Mouse (Mus musculus) midbrain, embryonic 14.5 days (tissue): Measurements from ENCODE around the gene Rnaseh2a. TPM values are rescaled to one million over a fixed set of nuclear protein-coding genes. Genes with fewer than 3 reads are reported as not detected.
A peak's percentile ranks its signal among the peaks of the same experiment; 100 is the strongest.

Source experiments
- ATAC-seq: fragments of 200-750 bp; cut with Nextera tagmentation; 2 replicates; pipeline ENCODE4 v1.8.0; 2017; ENCODE audit warnings: moderate number of reproducible peaks, moderate library complexity; ENCODE audit not compliant: low FRiP score, low TSS enrichment
- DNase-seq: peaks from one replicate; pipeline ENCODE4 v3.0.0-alpha.2; 2015
- H3K27ac ChIP-seq: fragments of 300-500 bp; sonication (generic); replicated peaks from 2 replicates; pipeline ENCODE4 v1.5.1; 2014; ENCODE audit warnings: mild to moderate bottlenecking, low read depth, low read length, moderate library complexity
- H3K27me3 ChIP-seq: fragments of 300-500 bp; sonication (generic); 2 replicates; pipeline ENCODE4 v1.6.1; 2014; ENCODE audit warnings: low read length, control low read depth, mixed read lengths; ENCODE audit not compliant: control insufficient read depth, insufficient read depth
- H3K36me3 ChIP-seq: fragments of 300-500 bp; sonication (generic); 2 replicates; pipeline ENCODE4 v1.6.1; 2014; ENCODE audit warnings: low read length, control low read depth; ENCODE audit not compliant: control insufficient read depth, insufficient read depth
- H3K4me1 ChIP-seq: fragments of 300-500 bp; sonication (generic); 2 replicates; pipeline ENCODE4 v1.6.1; 2014; ENCODE audit warnings: mild to moderate bottlenecking, antibody characterized with exemption, low read length, control low read depth; ENCODE audit not compliant: control insufficient read depth, insufficient read depth
- H3K4me2 ChIP-seq: fragments of 300-500 bp; sonication (generic); 2 replicates; pipeline ENCODE4 v1.6.1; 2014; ENCODE audit warnings: mild to moderate bottlenecking, low read length, moderate library complexity
- H3K4me3 ChIP-seq: fragments of 300-500 bp; sonication (generic); replicated peaks from 2 replicates; pipeline ENCODE4 v1.5.1; 2014; ENCODE audit warnings: low read depth, low read length
- H3K9ac ChIP-seq: fragments of 300-500 bp; sonication (generic); replicated peaks from 2 replicates; pipeline ENCODE4 v1.6.1; 2014; ENCODE audit warnings: mild to moderate bottlenecking, low read length, moderate library complexity
- H3K9me3 ChIP-seq: fragments of 300-500 bp; sonication (generic); 2 replicates; pipeline ENCODE4 v1.6.1; 2016; ENCODE audit warnings: low read length, control low read depth, mixed read lengths; ENCODE audit not compliant: control insufficient read depth
- WGBS: fragments of 180-500 bp; shearing (Covaris S2); extraction: QIAGEN DNeasy Blood & Tissue Kit; methylation state at CpG from one replicate; pipeline ENCODE4 v1.1.7; 2014; 5-methylcytosine and 5-hydroxymethylcytosine counted together
- polyA plus RNA-seq: library from polyadenylated mRNA; unstranded; fragments of >200 nt; fragmentation: Nextera tagmentation; extraction: Ambion mirVana; gene quantifications from 2 replicates; pipeline ENCODE4 v1.2.1, GENCODE M21; 2014

Gene Rnaseh2a
- polyA plus RNA-seq, 1 experiment from 2014 or later = 51.7 TPM

DNA sequence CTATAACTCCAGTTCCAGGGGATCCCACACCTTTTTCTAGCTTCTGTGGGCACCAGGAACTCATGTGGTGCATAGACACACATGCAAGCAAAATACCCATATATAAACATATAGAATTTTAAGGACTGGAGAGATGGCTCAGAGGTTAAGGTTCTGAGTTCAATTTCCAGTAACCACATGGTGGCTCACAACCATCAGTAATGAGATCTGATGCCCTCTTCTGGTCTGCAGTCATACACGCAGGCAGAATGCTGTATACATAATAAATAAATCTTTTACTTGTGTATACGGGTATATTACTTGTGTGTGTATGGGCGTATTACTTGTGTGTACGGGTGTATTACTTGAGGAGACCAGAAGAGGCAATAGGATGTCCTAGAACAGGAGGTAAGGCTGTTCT is 5.6 kb downstream of the Rnaseh2a start:
- H3K9ac ChIP-seq = no peak overlapping the region
- no peak for ATAC-seq
- H3K36me3 ChIP-seq = peaks cover 12% of the 10 kb centered on the region; the same call in 1 of the 2 replicates
- no peak overlapping the region for H3K4me3 ChIP-seq
- DNase-seq = no peak
- H3K27me3 ChIP-seq = no peaks in the 10 kb centered on the region
- no peak overlapping the region for H3K4me2 ChIP-seq
- H3K9me3 ChIP-seq = no peaks in the 10 kb centered on the region
- no peak overlapping the region for H3K27ac ChIP-seq
- WGBS = 88% methylated on average over 4 of the region's 4 CpGs
- peaks cover 16% of the 10 kb centered on the region for H3K4me1 ChIP-seq

GRCm38 (mm10) chr8:84959811-84960210 is 9.8 kb downstream of the Rnaseh2a start:
- H3K9me3 ChIP-seq = no peaks in the 10 kb centered on the region
- DNase-seq (no peak), ATAC-seq (no peak)
- no peak overlapping the region for H3K9ac ChIP-seq
- H3K4me1 ChIP-seq = peaks cover under 1% of the 10 kb centered on the region; the same call in 1 of the 2 replicates
- H3K4me2 ChIP-seq = no peak overlapping the region
- no peak overlapping the region for H3K4me3 ChIP-seq
- peaks cover 19% of the 10 kb centered on the region; the same call in 1 of the 2 replicates for H3K36me3 ChIP-seq
- WGBS = 90% methylated on average over 7 of the region's 7 CpGs
- H3K27ac ChIP-seq = no peak overlapping the region
- H3K27me3 ChIP-seq = no peaks in the 10 kb centered on the region

DNA sequence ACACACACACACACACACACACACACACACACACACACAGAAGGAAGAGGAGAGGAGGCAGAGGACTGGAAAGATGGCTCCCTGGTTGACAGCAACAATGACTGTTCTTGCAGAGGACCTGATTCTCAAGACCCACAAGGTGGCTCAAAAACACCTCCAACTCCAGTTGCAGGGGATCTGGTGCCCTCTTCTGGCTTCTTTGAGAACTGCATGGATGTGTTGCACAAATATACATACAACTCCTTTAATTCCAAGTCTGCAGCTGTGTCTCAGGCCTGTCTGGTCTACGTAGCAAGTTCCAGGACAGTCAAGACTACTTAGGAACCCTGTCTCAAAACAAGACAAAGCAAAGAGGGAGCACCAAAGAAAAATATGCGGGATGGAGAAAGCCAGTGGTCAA is 12.8 kb downstream of the Rnaseh2a start:
- H3K9ac ChIP-seq = no peak overlapping the region
- ATAC-seq = no peak
- WGBS = 51% methylated on average over 2 of the region's 2 CpGs

GRCm38 (mm10) chr8:84952612-84953255 is 16.8 kb downstream of the Rnaseh2a start:
- no peaks in the 10 kb centered on the region for H3K9me3 ChIP-seq
- ATAC-seq = no peak
- H3K4me1 ChIP-seq = no peaks in the 10 kb centered on the region
- H3K27me3 ChIP-seq = peaks cover 15% of the 10 kb centered on the region
- no peak overlapping the region for H3K4me3 ChIP-seq
- DNase-seq = no peak
- WGBS = 10% methylated on average over 18 of the region's 18 CpGs
- H3K4me2 ChIP-seq = no peak overlapping the region
- 0 out of 2 replicates have a peak, but pooled peaks cover under 1% of the 10 kb centered on the region for H3K36me3 ChIP-seq
- H3K27ac ChIP-seq = no peak overlapping the region
- H3K9ac ChIP-seq = no peak overlapping the region

More for the DNA sequence above, 12.8 kb downstream of the Rnaseh2a start:
- no peaks in the 10 kb centered on the region for H3K9me3 ChIP-seq
- no peak overlapping the region for H3K4me2 ChIP-seq
- H3K4me1 ChIP-seq = no peaks in the 10 kb centered on the region
- H3K27me3 ChIP-seq = no peaks in the 10 kb centered on the region
- H3K27ac ChIP-seq = no peak overlapping the region
- H3K4me3 ChIP-seq = no peak overlapping the region
- DNase-seq = peak; percentile 91
- peaks cover 19% of the 10 kb centered on the region; the same call in 1 of the 2 replicates for H3K36me3 ChIP-seq

GRCm38 (mm10) chr8:84949753-84950152 is 19.8 kb downstream of the Rnaseh2a start:
- no peak for ATAC-seq
- peaks cover 29% of the 10 kb centered on the region for H3K27me3 ChIP-seq

DNA sequence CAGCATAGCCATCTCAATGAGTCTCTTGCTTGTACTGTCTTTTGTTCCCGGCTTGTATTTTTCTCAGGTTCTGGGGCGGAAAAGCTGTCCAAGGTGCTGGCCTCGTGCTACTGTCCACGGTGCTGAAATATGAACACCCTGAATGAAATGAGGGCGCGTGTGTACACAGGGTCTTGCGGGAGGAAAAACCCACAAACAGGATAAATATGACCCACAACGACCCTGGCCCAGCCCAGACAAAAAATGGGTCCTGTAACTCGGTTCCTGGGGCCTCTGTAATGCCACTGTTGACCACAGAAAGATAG is 22.4 kb downstream of the Rnaseh2a start:
- peak overlapping the region; percentile 88 for H3K4me2 ChIP-seq
- H3K27ac ChIP-seq = no peak overlapping the region
- 18% methylated on average over 9 of the region's 9 CpGs for WGBS
- 0 out of 2 replicates have a peak overlapping the region, but pooled peaks have one; percentile 87 for H3K9ac ChIP-seq
- H3K27me3 ChIP-seq = peaks cover 36% of the 10 kb centered on the region
- H3K36me3 ChIP-seq = no peaks in the 10 kb centered on the region
- peak overlapping the region; percentile 63 for H3K4me3 ChIP-seq
- no peaks in the 10 kb centered on the region for H3K9me3 ChIP-seq
- DNase-seq (no peak), ATAC-seq (no peak)
- peaks cover 30% of the 10 kb centered on the region for H3K4me1 ChIP-seq

More at GRCm38 (mm10) chr8:84949753-84950152, 19.8 kb downstream of the Rnaseh2a start:
- Histone ChIP-seq H3K4me3 (no peak overlapping the region), H3K4me2 (no peak overlapping the region), H3K36me3 (no peaks in the 10 kb centered on the region), H3K4me1 (peaks cover 21% of the 10 kb centered on the region), H3K9me3 (no peaks in the 10 kb centered on the region), H3K27ac (no peak overlapping the region), H3K9ac (no peak overlapping the region)
- WGBS = 14% methylated on average over 12 of the region's 12 CpGs
- no peak for DNase-seq

- Histone ChIP-seq H3K9ac (peak within 1 kb of the TSS; percentile 87), H3K4me2 (peak within 1 kb of the TSS; percentile 88), H3K4me1 (peaks cover 30% of the 10 kb centered on the region), H3K36me3 (no peaks in the 10 kb centered on the region), H3K27ac (peak within 1 kb of the TSS; percentile 79), H3K9me3 (no peaks in the 10 kb centered on the region), H3K27me3 (peaks cover 36% of the 10 kb centered on the region), H3K4me3 (peak within 1 kb of the TSS; percentile 63)
- WGBS = 4% methylated on average over 17 of the region's 17 CpGs
- DNase-seq (peak; percentile 61), ATAC-seq (0 out of 2 replicates have a peak, but pooled peaks have one; percentile 26)
Observed at GRCm38 (mm10) chr8:84946528-84947240, 22.9 kb downstream of the Rnaseh2a start, which contains the start of gene Rtbdn. Rtbdn (plus strand) TSS chr8:84946991.

DNA sequence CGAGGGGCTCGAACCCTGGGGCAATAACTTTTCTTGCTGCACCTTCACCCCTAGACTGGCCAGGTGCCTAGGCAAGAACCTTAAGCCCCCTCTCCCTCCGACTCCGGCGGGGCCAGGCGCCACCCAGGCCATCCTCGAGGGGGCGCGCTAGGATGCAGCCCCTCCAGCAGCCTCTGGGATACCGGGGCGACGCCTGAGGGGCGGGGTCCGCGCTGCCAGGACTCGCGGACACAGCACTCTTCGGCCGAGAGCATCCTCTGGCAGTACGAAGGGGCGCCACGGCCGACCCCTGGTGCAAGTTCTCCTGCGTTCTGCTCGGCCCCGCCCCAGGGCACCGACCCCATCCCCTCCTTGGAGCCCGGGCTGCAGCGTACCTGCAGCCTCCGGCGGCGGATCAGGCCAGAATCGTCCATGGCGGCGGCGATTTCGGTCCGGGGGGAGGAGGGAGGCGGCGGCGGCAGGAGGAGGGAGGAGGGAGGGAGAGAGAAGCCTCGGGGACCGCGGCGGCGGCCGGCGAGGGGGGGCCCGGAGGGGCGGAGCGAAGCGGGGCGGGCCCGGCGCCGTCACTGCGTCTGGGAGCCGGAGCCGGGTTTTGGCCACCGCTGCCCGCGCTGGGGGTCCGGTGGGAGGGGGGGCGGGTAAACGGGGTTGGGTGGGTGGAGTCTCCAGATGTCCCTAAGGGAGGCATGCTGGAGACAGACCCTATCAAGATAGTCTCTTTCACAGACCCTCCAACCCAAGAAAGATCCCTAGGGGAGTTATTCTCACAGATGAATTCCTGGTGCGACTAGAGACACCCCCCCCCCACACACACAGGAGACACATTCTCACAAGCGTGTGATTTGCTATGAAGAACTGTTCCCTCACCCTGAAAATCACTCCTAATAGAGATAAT is 23.7 kb downstream of the Rnaseh2a start:
- no peaks in the 10 kb centered on the region for H3K9me3 ChIP-seq
- peak overlapping the region; percentile 63 for H3K4me3 ChIP-seq
- H3K4me2 ChIP-seq = peak overlapping the region; percentile 88
- H3K36me3 ChIP-seq = no peaks in the 10 kb centered on the region
- peak overlapping the region; percentile 87 for H3K9ac ChIP-seq
- peaks cover 30% of the 10 kb centered on the region for H3K4me1 ChIP-seq
- DNase-seq = peak; percentile 80
- ATAC-seq = peak; percentile 69
- H3K27me3 ChIP-seq = peaks cover 36% of the 10 kb centered on the region
- under 1% methylated on average over 59 of the region's 67 CpGs for WGBS
- peak overlapping the region; percentile 79 for H3K27ac ChIP-seq
